Mouse (Mus musculus): ENCODE measurements around the gene Kank1.

DNA sequence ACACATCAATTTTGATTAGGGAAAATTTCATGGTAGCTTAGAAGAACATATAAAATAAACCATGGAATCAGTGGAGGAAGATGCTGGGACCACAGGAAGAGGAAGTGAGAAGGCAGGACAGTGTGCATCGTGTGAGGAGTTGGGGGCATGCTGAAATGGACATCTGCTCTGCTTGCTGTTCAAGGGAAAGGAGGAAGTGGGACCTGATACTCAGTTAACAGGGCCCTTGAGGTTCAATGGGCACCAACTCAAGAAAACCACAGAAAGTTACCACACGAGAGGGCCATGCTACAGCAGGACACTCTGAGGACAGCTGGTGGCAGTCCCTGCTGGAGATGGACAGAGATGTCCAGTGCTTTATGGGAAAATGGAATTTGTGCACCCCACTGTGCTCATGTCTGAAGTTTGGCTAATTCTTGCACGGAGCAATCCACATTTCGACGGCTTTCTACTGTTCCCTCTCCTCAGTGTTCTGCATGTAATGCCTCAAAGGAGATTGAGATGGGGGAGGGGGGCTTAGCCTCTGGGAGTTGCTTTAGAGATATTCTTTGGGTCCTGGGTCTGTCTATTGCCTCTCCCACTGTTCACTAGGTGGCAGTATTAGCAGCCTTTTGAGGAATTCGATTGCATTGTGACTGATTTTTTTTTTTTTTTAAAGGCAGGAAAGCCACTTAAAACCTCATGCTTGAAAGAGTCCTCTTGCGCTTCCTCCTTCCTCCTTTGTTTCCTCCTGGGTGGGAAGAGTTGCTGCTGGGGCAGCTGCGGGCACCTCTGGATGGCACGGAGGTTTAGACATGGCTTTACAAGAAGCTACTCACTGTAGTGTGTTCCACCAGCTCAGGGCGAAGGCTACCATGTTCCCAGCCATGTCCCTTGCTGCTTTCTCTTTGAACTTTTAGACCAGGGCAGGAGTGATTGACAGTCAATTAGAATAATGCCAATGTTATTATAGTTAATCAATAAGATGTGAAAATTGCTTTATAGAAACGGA is 104.2 kb downstream of the Kank1 start:
- peak; percentile 1; the same call in 1 of the 2 replicates for TF ChIP-seq CTCF (IDR thresholded peaks at IDR 0.05; ENCODE audit: low read depth, low read length)
- TF ChIP-seq POLR2A (IDR thresholded peaks at IDR 0.05; ENCODE audit: extremely low read depth, insufficient read depth, low read length) = no peak
